Mouse (Mus musculus) erythroblast, adult 5-6 weeks (primary cell): ENCODE data around the gene Pmm2. TPM values are rescaled to one million over a fixed set of nuclear protein-coding genes. Genes with fewer than 3 reads are reported as not detected.

ENCODE experiments used
- ATAC-seq: replicated peaks from 2 replicates; pipeline ENCODE4 v1.8.0; 2016; ENCODE audit warnings: moderate number of reproducible peaks, mild to moderate bottlenecking, moderate TSS enrichment, inconsistent platforms; ENCODE audit not compliant: poor library complexity, low FRiP score, severe bottlenecking
- total RNA-seq, 2 experiments: library from RNA; stranded (forward) in 1 of 2; stranded (reverse) in 1 of 2; fragments of 150-400 nt in 1 of 2; fragments of 200-764, 138-1000 nt in 1 of 2; gene quantifications; 2 replicates each; pipeline versions ENCODE4 v1.2.3 to v1.2.4; 2015 to 2017; ENCODE audit warnings: low replicate concordance in 2 of 2

Gene Pmm2
- 27.2 and 40.7 TPM in 2 replicates for total RNA-seq (2015; ENCODE audit: low replicate concordance)
- total RNA-seq (2017; ENCODE audit: low replicate concordance), result 52.6 and 60.8 TPM in 2 replicates

DNA sequence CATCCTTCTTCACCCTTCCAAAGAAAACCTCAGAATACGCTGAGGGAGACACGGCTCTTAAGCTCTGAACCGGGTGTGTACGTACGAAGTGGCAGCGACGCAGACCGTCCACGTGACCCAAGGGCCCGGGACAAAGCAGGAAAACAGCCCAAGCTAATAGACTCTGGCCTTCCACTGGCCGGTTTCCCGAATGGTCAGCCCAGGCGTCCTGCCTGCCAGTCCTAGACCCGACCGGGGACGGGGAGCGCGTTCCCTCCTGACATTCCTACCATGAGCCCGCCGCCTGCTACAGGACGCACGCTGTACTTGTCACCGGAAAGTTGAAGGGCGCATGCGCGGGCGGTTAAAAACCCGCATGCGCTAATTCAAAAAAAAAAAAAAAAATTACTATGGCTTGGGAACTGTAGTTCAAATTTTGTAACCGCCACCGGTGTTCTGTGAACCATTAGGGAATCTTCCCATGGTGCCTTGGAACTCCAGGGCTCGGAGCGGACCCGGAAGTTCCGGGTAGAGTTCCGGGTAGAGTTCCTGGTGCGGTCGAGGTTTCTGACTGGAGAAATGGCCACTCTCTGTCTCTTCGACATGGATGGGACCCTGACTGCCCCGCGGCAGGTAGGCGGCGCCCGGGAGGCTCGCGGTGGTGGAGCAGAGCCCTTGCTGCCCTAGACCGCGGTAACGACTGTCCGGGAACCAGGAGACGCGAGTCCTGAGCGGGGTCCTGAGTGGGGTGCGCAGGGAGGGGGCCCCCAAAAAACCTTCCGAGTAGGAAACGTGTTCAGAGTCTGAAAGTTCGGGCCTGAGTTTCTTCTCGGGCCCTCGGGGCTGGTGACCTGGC, at the start of gene Pmm2, which contains the start of gene Tmem186:
Gene Pmm2, plus strand, starts transcription at position 458 of the 835 bp plus-strand sequence.
Gene Tmem186, minus strand, starts transcription at position 496 of the 835 bp plus-strand sequence.
- peak; percentile 82 for ATAC-seq

DNA sequence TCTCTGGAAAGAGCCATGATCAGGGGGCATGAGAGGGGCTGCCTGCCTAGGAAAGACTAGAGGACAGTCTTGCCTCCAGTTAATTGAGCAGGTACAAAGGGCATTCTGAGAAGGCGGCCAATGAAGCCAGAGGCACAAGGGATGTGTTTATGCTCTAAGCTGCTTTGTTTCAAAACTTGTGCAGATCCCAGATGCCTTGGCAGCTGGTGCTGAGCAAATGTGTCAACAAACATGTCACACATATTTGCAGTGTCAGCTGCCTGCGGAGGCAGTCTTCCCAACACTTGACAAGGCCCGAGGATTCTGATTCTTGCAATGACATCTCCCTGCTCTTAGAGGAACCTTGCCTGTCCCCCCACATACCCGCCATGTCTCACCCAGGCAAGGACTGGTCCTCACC, 42.1 kb upstream of the Pmm2 start:
- no peak for ATAC-seq

DNA sequence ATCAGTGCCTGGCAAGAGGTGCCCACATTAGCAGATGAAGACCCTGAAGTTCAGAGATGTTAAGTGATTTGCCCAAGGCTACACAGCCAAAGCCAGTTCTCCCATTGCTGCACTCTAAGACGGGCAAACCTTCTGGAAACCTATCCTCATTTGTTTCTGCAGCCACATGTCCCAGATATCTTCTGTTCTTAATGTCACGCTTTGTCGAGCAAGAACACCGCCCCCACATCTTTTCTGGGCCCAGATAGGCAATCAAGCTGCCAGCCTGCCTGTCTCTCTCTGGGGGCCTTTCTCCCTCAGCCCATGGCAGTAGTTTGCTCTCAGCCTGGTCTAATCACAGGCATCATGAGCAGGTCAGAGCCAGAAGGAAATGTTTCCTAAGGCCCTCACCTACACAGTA, 41.1 kb upstream of the Pmm2 start:
- ATAC-seq, result no peak

DNA sequence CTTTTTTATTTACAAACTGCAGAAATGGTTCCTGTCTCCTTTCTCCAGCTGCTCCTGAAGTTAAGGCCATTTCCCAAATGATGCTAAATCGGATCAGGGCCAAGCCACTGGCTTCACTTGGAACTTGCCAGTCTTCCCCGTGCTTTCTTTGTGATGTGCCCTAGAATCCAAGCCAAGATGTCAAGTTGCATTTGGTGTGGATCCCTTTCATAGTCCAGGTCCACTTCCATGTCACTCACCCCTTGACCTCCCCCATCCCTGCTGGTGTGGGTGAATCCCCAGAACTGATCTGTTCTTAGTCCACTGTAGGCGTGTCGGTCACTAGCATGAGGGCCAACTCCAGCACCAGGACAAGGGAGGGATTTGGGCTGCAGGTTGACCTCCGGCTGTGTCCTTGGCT, 40.0 kb upstream of the Pmm2 start:
- ATAC-seq, result no peak

DNA sequence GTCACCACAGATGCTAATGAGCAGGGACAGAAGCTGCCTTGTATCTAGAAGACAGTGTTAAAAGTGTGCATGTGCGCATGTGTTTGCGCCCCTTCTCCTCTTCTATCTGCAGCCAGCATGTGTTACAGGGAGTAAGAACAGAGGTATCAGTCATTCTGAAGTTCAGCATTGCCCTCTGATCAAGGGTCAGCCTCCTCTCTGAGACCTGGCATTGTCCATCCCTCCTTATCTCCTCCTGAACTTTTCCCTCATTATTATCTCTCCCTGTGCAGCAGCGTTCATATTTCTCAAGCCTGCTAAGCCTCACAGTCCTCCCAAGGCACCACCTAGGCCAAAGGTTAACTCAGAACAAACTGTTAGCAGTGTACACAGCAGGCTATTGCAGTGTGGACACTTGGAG, 33.7 kb upstream of the Pmm2 start:
- ATAC-seq, result peak; percentile 50

DNA sequence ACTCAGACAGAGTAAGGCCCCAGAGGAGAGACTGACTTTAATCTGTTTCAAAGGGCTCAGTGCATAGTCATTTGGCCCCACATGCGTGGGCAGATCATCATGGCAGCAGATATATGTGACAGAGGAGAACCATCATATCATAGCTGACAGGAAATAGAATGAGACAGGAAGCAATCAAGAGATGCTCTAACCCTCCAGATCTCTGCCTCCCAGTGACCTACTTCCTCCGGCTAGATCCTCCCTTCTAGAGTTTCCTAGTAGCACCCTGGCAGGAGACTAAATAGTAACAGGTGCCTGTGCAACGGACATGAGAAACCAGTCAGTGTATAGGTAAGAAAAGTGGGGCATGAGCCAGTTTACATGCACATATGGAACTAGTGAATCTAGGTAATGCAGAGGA, 27.1 kb upstream of the Pmm2 start:
- ATAC-seq, result no peak

DNA sequence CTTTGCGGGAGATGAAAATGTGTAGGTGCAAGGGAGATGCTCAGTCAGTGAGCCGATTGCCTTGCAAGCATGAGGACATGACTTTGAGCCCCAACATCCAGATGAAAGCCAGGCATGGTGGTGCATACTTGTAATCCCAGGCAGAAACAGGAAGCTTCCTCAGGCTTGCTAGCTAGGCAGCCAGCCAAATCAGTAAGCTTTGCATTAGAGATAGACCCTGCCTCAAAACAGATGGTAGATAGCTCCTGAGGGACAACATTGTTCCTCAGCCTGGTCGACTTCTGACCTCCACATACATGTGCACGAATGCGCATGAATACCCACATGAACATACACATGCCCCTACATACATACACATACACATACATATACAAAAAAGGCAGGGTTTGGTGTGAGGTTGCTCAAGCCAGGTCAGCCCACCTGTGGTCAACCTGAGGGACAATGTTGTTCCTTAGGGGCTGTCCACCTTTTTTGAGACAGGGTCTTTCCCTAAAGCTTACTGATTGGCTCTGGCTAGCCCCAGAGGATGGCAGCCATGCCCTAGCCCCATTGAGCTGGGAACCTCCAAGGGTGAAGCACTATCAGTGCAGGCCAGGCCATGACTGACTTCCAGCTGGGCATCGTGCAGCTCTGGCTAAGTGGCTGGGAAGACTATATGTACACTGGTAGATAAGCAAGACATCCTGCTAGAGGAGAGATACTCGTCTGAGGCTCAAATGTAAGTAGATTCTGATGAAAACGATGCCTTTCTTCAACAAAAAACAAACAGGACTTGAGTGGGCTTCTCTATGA, 25.1 kb upstream of the Pmm2 start:
- ATAC-seq, result peak; percentile 93

DNA sequence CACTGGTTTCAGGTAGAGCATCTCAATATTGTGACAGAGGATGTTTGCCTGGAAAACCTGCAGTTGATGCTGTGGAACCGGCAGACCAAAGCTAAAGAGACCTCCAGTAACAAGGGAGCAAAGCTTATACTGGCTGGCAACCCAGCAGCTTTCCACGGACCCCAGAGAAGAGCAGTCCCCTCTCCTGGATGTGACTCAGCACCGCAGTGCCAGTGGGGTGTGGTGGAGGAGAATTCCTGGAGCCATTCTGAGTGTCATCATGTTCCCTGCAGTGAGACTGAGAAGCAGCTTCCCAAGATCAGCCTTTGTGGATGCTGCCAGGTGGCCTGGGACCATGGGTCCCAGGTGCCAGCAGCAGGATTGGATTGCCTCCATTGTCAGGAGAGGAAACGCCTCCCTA, 24.4 kb upstream of the Pmm2 start:
- ATAC-seq, result peak; percentile 58

DNA sequence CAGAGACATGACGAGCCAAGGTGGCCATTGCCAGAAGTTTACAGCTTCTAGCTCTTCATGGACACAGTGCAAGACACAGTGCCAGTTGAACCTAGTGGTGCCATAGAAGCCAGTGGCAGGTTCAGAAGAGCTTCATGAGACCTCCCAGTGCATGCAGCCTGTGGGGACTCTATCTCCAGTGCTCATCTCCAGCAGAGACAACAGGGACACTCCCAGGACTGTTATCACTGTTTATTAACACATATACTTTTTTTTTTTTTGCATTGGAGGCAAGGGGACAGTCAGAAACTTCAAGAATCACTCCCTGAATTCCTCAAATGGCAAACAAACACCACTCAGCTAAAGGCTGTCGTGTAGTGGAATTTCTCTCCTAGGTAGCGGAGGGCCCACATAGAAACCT, 24.0 kb upstream of the Pmm2 start:
- ATAC-seq, result peak; percentile 18

DNA sequence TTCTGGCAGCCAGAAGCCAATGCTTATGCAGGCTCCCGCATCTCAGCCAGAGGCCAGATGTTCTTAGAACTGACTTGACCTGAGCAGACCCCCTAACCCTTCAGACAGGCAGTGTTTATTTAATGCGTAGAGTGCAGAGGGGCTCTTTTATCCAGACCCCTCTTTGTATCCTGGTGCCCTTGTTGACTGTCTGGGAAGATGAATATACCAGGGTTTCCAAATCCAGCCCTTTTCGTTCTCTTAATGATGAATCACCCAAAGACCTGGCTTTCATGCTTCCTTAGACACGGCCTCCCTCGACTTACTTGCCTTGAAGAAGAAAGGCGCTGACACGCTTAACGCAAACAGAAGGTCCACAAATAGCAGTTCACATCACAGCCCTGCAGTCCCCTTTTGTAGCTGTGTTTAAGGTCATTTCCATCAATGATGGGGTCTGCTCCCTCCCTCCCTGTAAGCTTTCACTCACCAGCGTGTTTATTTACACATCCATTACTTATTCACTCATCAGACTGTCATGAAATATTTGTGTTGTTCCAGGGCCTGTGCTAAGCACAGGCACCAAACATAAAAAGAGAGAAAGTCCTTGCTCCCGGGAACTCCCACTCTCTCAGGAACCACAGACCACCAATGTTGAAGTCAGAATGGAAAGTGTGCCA, 17.7 kb upstream of the Pmm2 start:
- no peak for ATAC-seq

DNA sequence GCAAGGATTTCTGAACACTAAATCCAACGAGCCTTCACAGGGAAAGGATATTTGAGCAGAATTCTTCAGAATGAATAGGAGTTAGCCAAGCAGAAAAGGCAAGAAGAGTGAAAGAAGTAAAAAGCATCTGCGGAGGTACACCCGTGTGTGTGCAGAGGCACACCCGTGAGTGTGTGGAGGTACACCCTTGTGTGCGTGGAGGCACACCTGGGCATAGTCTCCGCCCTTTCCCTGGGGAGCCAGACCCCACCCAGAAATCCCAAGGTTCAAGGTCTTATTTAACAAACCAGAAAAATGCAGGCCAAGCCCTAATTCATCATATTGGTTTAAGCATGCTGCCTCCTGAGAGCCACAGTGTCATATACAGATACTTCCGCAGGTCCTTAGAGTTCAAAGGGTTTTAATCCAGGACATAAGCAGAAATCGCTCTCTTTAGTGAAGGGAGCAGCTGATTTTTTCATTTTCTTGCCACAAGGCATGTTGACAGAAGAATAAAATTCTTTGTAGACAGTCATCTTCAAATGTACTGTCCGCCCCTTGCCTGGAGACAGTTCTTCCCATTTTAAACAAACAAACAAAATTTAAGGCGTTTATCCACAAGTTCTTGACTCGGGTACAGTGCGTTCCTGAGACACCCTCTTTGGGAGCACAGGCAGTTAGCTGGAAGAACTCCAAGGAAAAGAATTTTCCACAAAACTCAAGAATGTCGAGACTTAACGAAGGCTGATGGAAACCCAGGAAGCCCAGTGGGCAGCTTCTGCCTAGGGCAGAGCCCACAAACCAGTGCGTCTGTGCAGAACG, 17.0 kb upstream of the Pmm2 start:
- ATAC-seq, result no peak

DNA sequence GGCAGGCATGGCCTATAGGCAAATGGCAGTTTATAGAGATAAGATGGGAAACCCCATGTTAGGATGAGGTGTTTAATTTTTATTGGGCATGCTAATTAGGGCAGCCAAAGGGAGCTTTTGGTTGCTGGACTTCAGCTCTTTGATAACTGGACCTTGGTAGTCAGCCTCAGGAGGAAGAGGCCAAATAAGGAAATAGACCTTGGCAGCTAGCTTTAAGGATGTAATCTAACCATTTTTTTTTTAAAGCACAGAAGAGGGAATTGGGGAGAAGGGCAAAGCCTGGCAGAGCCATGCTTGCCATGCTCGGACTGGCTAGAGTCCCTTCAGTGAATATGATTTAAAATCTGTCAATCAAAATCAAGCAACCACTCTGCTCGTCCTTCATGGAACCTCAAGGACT, 7.1 kb upstream of the Pmm2 start:
- ATAC-seq, result no peak

DNA sequence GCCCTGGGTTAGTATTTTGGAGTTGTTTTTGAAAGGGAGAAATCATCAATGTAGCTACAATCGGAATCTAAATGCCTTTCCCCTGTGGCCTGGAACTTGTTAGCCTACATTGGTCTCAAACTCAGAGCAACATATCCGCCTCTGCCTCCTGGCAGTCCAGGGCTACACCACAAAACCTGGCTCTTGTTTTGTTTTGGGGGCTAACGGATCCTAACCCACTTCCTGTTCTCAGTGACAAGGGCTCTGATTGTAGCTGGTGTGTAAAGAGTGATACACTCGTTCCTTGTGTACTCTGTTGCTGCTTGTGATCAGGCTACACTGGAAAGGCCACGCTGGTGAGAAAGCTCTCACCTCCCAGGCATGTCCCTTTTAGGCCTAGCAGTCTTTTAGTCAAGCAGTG, 6.0 kb upstream of the Pmm2 start:
- no peak for ATAC-seq

DNA sequence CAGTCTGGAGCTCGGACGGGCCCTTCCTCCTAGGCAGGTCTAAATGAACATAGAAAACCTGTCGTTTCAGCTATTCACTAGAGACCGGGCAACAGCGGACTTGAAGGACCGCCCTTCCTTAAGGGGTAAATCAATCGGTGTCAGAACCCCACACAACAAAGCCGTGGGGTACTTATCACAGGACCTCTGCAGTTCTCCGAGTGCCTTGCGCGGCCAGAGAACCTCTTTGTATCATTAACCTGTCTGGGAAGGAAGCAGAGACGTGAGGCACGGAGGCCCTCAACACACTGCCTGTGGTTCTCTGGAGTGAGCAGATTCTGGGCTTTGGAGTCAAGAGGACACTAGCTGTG, 632 bp upstream of the Pmm2 start:
- ATAC-seq, result peak; percentile 44

DNA sequence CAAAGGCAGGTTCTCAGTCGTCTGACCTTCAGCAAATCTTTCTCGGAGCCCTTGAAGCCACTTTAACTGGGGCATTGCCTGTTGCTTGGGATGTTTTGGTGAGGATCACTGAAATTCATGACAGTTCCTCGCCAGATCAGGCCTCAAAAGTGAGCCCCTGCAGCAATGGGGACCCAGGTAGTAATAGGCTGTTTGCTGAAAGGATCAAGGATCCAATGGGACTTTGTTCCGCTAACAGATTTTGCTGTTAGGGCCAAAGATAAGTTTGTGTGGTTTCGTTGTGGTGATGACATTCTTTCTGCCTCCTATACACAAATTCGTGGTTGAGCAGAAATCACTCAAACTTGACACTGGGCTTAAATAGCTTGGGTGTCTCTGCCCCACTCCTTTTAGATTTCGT, 657 bp downstream of the Pmm2 start:
- peak; percentile 2; the same call in 1 of the 2 replicates for ATAC-seq

DNA sequence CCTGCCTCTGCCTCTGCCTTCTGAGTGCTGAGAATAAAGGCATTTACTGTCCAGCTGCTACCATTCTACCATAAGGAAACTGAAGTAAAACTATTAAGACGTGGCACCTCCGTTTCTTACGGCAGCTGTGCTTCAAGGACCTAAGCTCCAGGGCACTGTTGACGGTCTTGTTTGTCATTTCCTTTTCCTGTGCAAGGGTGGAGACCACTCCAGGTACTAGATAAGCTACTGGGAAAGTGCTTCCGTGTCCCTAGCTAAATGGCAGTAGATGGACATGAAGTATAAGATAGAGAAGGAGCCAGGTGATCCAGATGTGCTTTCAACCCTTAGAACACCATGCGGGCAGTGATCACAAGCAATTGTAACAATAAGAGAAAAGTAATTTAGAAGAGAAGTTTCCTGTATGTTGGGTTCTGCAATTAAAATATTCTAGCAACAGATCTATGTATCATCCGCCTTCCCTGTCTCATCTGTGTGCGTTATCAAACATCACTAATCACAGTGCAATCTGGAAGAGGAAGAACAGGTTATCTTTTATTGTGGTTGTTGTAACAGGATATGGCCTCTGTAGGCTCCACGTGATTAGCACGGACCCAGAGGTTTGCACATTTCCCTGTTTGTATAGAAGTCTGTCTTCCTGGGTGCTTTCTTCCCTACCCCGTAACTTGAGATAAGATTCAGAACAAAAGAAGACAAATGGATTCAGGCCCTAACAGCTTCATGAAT, 2.2 kb downstream of the Pmm2 start:
- ATAC-seq, result no peak

DNA sequence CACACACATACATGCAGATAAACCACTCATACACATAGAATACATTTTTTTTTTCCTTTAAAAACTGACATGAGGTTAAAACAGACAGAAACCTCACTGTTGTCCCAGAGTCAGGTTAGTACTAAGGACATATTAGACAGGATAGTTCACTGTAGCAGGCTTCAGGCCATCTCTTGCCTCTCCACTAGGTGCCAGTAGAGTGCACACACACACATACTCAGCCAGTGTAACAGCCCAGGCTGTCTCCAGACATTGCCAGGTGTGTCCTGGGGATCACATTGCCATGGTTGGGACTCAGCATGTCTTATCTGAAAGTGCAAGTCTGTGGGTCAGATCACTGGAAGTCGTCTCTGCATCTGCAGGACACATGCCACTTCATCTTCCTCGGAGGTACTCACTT, 6.4 kb downstream of the Pmm2 start:
- ATAC-seq, result peak; percentile 97

DNA sequence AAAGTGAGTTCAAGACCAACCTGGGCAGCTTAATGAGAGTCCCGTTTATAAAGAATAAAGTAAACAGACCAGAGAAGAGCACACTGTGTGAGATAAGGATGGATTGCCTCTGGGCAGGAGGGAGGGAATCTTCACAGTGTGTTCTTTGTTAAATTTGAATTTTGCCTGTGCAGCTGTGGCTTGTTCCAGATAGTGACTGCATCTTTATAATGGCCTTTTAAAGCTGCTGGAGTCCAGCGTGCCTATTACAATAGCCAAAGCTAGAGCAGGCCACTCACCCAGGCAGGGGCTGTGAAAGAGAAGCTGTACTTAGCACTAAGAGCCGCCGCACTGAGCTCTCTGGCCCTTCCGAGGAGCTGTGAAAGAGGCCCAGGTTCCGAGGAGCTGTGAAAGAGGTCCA, 8.1 kb downstream of the Pmm2 start:
- no peak for ATAC-seq

DNA sequence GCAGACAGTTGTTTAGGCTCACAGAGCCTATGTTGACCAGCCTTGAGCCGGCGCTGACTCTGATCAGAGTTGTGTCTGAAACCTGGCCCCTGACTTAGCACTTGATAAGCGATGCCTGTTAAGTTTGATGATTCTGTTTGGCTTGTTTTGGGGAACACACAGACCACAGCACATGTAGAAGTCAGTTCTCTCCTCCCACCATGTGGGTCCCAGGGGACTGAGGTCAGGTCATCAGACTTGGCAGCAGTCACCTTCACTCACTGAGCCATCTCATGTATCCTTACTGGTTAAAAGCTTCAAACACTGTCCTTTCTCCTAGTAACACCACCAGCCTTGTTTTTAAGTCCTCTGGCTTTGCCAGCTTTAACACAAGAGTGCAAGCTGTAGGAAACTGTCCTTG, 12.5 kb downstream of the Pmm2 start:
- ATAC-seq, result no peak
